Mouse (Mus musculus): ENCODE data around the gene Zzz3. TPM values are rescaled to one million over a fixed set of nuclear protein-coding genes. Genes with fewer than 3 reads are reported as not detected.

Gene Zzz3
- polyA plus RNA-seq, 1 experiment = 14.4 TPM

DNA sequence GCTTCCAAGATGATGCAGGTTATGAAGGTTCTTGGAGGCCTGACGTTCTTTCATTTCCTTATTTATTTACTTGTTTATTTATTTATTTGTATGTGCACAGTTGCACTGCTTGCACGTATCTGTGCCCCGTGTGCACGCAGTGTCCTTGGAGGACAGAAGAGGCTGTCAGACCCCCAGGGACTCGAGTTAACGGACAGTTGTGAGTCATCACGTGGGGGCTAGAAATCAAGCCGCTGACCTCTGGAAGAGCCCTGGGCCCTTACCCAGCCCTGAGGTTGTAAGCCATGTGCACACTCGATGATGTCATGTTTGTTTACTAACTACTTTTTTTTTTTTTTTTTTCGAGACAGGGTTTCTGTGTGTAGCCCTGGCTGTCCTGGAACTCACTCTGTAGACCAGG is 75.1 kb downstream of the Zzz3 start:
- TF ChIP-seq POLR2A (IDR thresholded peaks at IDR 0.05; ENCODE audit: low read depth, low read length) (no peak), CTCF (IDR thresholded peaks at IDR 0.05; ENCODE audit: extremely low read depth, insufficient read depth, insufficient read length, insufficient replicate concordance) (no peak)
- H3K4me3 ChIP-seq (ENCODE audit: extremely low read depth, insufficient read depth, insufficient read length) = no peak overlapping the region

DNA sequence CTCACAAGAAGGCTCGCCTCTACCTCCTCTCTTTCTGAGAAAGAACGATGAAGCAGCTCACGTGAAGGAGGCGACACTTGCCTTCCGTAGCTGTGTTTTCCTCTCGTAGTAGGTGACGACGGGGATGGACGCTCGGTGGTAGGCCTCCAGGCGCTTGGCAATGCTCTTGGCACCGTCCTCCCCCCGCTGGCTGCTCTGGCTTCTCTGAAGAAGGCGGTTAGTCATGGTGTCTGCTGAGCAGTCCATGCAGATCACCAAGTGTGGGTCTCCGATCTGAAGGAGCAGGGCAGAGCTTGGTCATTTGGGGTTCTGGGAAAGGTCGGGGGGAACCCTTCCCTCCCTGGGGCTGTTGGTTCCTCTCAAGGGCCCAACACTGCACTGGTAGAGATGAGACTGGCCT is 77.4 kb downstream of the Zzz3 start:
- no peak for DNase-seq (ENCODE audit: low read depth in 1 of 2, low spot score in 2 of 2)
- Histone ChIP-seq H3K27ac (ENCODE audit: insufficient read depth, low read length) (no peak overlapping the region), H3K4me3 (ENCODE audit: extremely low read depth, insufficient read depth, insufficient read length) (no peak overlapping the region), H3K4me1 (ENCODE audit: control insufficient read depth, insufficient read depth, insufficient read length) (no peaks in the 10 kb centered on the region), H3K36me3 (ENCODE audit: control insufficient read depth, insufficient read depth, low read length) (no peaks in the 10 kb centered on the region), H3K27me3 (ENCODE audit: control insufficient read depth, insufficient read depth, low read length) (no peaks in the 10 kb centered on the region)
- no peak for TF ChIP-seq CTCF (IDR thresholded peaks at IDR 0.05; ENCODE audit: extremely low read depth, insufficient read depth, insufficient read length, insufficient replicate concordance)
- no peak for TF ChIP-seq POLR2A (IDR thresholded peaks at IDR 0.05; ENCODE audit: low read depth, low read length)
- WGBS = 91% methylated on average over 16 of the region's 16 CpGs

More for the DNA sequence above, 75.1 kb downstream of the Zzz3 start:
- 86% methylated on average over 10 of the region's 10 CpGs for WGBS
- H3K4me1 ChIP-seq (ENCODE audit: control insufficient read depth, insufficient read depth, insufficient read length) = no peaks in the 10 kb centered on the region
- no peak for DNase-seq (ENCODE audit: low read depth in 1 of 2, low spot score in 2 of 2)
- H3K27ac ChIP-seq (ENCODE audit: insufficient read depth, low read length) = no peak overlapping the region
- no peaks in the 10 kb centered on the region for H3K27me3 ChIP-seq (ENCODE audit: control insufficient read depth, insufficient read depth, low read length)
- H3K36me3 ChIP-seq (ENCODE audit: control insufficient read depth, insufficient read depth, low read length) = no peaks in the 10 kb centered on the region

DNA sequence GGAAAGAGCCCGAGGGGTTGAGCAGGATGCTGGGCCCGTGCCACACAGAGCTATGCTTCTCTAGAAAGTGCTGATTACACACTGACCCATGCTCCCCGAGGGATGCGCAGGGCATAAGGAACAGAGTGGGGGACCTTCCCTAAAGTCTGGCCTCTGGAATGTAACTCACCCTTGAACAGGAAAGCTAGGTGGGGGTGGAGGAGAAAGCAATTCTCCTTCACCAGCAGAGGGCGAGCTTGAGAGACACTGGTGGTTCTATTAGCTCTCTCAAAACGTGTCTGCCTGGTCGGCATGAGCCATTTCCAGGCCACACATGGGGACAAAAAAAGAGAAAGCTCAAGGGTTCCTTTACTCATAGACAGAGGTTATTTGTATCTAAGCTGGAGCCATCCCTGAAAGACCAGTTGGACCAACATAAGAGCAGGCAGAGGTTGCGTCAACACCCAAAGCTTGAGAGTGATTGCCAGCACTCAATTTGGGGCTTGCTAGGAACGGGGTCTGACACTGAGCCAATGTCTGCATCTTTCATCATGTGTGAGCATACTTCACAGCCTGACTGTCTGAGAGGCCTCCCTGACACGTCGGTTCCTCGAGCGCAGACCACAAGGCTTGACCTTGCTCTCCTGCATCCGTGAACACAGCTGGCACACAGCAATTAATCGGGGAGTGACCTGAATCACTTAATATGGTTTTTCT is 79.5 kb downstream of the Zzz3 start:
- Histone ChIP-seq H3K27me3 (ENCODE audit: control insufficient read depth, insufficient read depth, low read length) (no peaks in the 10 kb centered on the region), H3K27ac (ENCODE audit: insufficient read depth, low read length) (no peak overlapping the region), H3K36me3 (ENCODE audit: control insufficient read depth, insufficient read depth, low read length) (no peaks in the 10 kb centered on the region), H3K4me1 (ENCODE audit: control insufficient read depth, insufficient read depth, insufficient read length) (no peaks in the 10 kb centered on the region), H3K4me3 (ENCODE audit: extremely low read depth, insufficient read depth, insufficient read length) (no peak overlapping the region)
- no peak for TF ChIP-seq POLR2A (IDR thresholded peaks at IDR 0.05; ENCODE audit: low read depth, low read length)
- TF ChIP-seq CTCF (IDR thresholded peaks at IDR 0.05; ENCODE audit: extremely low read depth, insufficient read depth, insufficient read length, insufficient replicate concordance) = peak; percentile 49; the same call in 1 of the 2 replicates
- WGBS = 62% methylated on average over 15 of the region's 15 CpGs
- peak; percentile 26 to 44 for DNase-seq (ENCODE audit: low read depth in 1 of 2, low spot score in 2 of 2)

DNA sequence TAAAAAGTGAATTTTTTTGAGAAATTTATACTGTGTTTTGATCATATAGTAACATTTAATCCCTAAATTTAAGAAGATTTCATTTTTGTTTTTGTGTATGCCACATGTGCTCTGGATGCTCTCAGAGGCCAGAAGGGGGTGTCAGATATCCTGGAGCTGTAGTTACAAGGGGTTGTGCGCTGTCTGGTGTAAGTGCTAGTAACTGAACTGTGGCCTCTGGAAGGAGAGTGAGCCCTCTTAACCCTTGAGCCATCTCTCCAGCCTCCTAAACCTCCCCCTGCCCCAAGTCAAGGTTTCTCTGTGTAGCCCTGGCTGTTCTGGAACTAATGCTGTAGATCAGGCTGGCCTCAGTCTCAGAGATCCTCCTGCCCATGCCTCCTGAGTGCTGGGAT is 80.0 kb downstream of the Zzz3 start:
- Histone ChIP-seq H3K27ac (ENCODE audit: insufficient read depth, low read length) (no peak overlapping the region), H3K36me3 (ENCODE audit: control insufficient read depth, insufficient read depth, low read length) (no peaks in the 10 kb centered on the region), H3K27me3 (ENCODE audit: control insufficient read depth, insufficient read depth, low read length) (no peaks in the 10 kb centered on the region), H3K4me1 (ENCODE audit: control insufficient read depth, insufficient read depth, insufficient read length) (no peaks in the 10 kb centered on the region), H3K4me3 (ENCODE audit: extremely low read depth, insufficient read depth, insufficient read length) (no peak overlapping the region)
- TF ChIP-seq POLR2A (IDR thresholded peaks at IDR 0.05; ENCODE audit: low read depth, low read length) (no peak), CTCF (IDR thresholded peaks at IDR 0.05; ENCODE audit: extremely low read depth, insufficient read depth, insufficient read length, insufficient replicate concordance) (no peak)
- no peak for DNase-seq (ENCODE audit: low read depth in 1 of 2, low spot score in 2 of 2)
- WGBS = 97% methylated on average over 1 of the region's 1 CpGs

DNA sequence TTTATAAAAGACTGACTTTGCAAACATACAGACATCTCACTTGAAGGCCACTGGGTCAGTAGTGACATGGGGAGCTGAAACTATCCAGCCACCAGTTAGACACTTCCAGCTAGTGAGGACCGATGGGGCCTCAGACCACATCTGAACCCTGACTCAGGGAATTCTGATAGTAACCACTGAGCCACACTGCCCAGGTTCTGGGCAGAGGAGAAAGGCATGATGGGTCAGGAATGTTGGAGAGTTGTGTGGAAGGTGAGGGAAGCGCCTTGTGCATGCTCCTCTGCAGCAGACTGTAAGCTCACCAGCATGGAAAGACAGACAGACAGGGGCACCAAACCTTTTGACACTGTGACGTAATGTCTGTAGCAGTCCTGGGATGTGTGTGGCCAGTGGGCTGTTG is 80.6 kb downstream of the Zzz3 start:
- DNase-seq (ENCODE audit: low read depth in 1 of 2, low spot score in 2 of 2) = no peak
- 92% methylated on average over 3 of the region's 3 CpGs for WGBS
- Histone ChIP-seq H3K27ac (ENCODE audit: insufficient read depth, low read length) (no peak overlapping the region), H3K36me3 (ENCODE audit: control insufficient read depth, insufficient read depth, low read length) (no peaks in the 10 kb centered on the region), H3K4me3 (ENCODE audit: extremely low read depth, insufficient read depth, insufficient read length) (no peak overlapping the region), H3K27me3 (ENCODE audit: control insufficient read depth, insufficient read depth, low read length) (no peaks in the 10 kb centered on the region), H3K4me1 (ENCODE audit: control insufficient read depth, insufficient read depth, insufficient read length) (no peaks in the 10 kb centered on the region)
- TF ChIP-seq POLR2A (IDR thresholded peaks at IDR 0.05; ENCODE audit: low read depth, low read length) = no peak
- TF ChIP-seq CTCF (IDR thresholded peaks at IDR 0.05; ENCODE audit: extremely low read depth, insufficient read depth, insufficient read length, insufficient replicate concordance) = no peak

DNA sequence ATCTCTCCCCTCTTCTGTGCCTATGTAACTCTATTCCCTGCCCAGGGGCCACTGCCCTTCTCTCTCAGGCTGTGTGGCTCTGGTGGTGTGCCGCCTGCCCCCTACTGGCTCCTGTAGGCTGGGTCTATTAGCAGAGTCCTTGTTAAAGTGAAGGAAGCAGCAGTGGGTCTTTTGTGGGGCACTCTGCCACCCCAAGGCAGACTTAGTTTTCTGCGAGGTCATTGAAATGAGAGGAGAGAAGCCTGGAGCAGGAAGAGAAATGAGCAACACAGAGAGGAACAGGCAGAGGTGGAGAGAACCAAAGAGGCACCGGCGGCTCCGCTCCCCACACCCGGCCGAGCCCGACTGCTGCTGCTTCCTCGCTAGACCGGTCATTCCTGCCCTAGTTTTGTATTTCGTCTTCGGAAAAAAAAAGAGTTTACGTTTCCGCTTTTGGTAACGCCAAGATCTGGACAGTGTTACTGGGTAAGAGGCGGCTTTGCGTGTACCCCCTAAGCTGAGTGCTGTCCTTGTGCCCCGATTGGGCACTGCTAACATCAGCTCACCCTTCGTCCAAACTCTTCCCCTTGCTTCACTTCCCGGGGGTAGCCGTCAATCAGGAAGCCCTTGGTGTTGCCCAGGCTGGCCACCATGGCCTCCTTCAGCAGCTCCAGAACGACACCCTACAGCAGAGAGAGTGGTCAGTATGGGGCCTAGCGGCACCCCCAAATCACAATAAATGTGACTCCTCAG is 82.7 kb downstream of the Zzz3 start:
- 3% methylated on average over 23 of the region's 23 CpGs for WGBS
- no peaks in the 10 kb centered on the region for H3K27me3 ChIP-seq (ENCODE audit: control insufficient read depth, insufficient read depth, low read length)
- peak overlapping the region; percentile 24 for H3K27ac ChIP-seq (ENCODE audit: insufficient read depth, low read length)
- no peaks in the 10 kb centered on the region for H3K36me3 ChIP-seq (ENCODE audit: control insufficient read depth, insufficient read depth, low read length)
- peak overlapping the region; percentile 56 for H3K4me3 ChIP-seq (ENCODE audit: extremely low read depth, insufficient read depth, insufficient read length)
- H3K4me1 ChIP-seq (ENCODE audit: control insufficient read depth, insufficient read depth, insufficient read length) = no peaks in the 10 kb centered on the region
- DNase-seq (ENCODE audit: low read depth in 1 of 2, low spot score in 2 of 2) = peak; percentile 41 to 65
- TF ChIP-seq CTCF (IDR thresholded peaks at IDR 0.05; ENCODE audit: extremely low read depth, insufficient read depth, insufficient read length, insufficient replicate concordance) (peak; percentile 79; the same call in 1 of the 2 replicates), POLR2A (IDR thresholded peaks at IDR 0.05; ENCODE audit: low read depth, low read length) (no peak)
